Mouse (Mus musculus) layer of hippocampus, adult 9-11 months (tissue): Measurements from ENCODE around the gene Iba57.
"Not testable (repeated sequence)": the region's sequence is repeated elsewhere in the genome, so short reads cannot be mapped to it uniquely, and the experiment has no call there.

Experiments used
- DNase-seq: peaks from one replicate; pipeline ENCODE4 v3.0.0; 2022

Gene Iba57

DNA sequence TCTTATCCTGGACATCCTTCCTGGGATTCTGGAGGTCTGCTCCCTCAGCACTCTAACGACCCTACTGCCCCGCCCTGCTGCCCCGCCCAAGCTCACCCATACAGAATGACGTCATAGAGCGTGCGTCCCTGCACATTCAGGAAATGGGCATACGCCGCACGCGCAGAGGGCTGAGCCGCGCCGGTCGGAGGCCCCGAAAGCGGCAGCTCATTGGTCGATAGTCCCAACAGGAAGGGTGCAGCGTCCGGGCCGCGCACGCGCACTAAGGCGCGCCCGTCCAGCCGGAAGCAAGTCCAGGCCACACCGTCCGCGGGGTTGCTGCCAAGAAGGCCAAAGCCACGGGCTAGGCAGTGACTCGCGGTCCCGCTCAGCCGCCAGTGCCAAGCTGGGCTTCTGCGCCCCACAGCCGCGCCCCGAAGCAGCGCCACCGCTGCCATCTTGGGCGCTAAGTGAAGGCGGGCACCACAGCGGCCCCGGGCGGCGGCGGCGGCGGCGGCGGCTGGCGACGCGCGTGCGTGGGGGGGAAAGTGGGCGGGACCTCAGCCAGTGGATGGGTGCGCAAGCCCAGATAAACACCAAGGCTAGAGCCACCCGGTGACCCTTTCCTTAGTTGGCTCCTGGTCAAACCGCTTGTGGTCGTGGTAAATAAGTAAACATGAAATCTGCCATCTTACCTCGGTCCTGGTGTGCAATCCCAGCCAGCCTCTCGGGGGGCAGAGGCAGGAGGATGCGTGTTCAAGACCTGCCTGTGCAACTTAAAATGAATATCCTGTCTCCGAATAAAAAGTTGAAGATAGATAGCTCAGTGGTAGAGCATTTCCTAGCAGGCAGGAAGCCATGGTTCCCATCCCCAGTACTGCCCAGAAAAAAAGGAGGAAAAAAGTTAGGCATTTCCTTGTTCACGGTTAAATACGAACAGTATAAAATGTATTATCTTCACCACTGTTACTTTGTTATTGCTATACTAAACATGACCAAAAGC lies at the start of gene Iba57:
Gene Iba57 (minus strand): TSS at position 485 of the 982 bp plus-strand sequence.
- peak; percentile 100 for DNase-seq

GRCm38 (mm10) chr11:59212892-59213494 lies 49.5 kb upstream of the Iba57 start:
- DNase-seq: no peak

DNA sequence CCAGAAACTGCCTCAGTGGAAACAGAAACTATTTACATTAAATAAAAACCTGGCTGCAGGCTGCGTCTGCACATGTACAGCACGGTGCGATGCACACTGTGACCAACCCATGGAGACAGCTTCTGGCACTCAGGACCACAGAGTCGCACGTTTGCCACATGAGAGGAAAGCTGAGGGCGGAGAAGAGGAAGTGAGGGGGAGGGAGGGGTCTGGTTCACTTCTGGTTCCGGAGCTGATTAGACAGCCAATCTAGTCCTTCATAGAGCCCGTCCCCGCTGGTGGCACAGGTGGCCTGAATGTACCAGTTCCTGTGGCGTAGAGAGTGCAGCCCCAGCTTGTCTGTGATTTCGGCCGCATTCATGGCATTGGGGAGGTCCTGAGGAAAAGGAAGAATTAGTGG lies 48.8 kb upstream of the Iba57 start:
- not testable (repeated sequence) for DNase-seq

DNA sequence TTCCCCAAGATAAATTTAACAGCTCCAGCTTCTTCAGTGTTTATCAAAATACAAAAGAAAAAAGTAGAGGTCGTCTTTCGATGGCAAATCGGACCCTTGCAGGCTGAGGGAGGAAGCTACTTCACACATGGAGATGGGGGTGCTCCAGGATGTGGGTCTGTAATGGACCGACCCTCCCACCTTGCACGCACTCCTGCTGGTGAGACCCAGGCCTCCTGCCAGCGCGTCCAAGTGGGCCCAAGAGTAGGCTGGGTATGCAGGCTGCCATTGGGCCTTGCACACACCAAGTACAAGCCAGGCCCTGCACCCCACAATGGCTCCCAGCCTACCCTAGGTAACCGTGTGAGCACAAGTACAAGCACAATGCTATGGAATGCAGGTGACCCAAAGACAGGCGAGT lies 48.0 kb upstream of the Iba57 start:
- not testable (repeated sequence) for DNase-seq

DNA sequence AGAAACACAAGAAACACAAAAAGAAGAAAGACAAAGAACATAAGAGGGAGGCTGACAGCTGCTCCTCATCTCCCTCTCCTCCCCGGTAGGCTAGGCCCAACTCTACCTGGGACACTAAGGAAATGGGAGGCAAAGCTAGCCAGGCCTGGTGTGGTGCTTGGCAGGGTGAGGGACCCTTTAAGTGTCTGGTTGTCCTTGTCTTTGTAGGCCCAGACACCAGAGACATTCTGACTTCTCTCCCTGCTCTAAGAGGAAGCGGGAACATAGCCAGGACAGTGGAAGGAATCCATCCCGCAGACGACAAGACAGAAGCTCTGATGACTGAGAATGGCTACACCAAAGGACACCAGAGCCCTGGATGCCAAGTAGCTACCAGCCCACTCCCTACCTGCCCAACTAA lies 46.5 kb upstream of the Iba57 start:
- DNase-seq: no peak

DNA sequence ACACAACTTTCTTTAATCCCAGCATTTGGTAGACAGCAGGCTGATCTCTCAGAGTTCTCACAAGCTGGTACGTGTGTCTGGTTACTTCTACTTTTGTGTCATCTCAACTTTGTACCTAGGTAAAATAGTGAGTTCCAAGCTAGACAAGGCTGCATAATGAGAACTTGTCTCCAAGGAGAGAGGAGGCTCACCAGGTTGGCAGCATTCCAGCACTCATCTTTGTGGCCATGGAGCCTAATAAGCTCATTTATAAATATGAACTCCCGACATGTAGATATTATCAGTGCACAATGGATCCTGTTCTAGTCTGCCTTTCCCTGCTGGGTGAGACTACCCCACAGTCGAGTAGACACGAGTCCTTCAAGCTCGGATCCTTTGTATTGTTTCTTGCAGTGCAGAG lies 46.0 kb upstream of the Iba57 start:
- no peak for DNase-seq

GRCm38 (mm10) chr11:59209003-59209441 lies 45.5 kb upstream of the Iba57 start:
- DNase-seq: peak; percentile 71

DNA sequence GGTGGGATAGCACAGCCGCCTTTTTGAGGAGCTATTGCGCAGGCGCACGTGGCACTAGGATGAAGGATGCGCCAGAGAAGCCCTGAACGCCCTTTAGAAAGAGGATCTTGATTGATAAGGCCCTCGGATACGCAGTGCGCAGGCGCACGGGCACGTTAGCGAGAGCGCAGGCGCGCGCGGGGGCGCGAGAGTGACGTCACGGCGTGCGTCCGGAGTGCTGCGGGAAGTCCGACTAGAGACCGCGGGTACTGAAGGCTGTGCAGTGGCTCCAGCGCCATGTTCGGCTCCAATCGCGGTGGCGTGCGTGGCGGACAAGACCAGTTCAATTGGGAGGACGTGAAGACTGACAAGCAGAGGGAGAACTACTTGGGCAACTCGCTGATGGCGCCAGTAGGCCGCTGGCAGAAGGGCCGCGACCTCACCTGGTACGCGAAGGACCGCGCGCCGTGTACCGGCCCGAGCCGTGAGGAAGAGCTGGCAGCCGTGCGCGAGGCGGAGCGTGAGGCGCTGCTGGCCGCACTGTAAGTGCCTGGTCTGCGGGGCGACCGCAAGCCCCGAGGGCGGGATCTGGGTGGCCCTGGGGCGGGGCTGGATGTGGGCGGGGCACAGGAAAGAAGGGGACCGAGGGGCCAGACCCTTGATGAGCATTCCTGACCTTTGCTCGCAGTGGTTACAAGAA lies 44.8 kb upstream of the Iba57 start, which contains the start of gene 2310033P09Rik:
Gene 2310033P09Rik (plus strand): TSS at position 169 of the 679 bp plus-strand sequence.
- DNase-seq: peak; percentile 96

DNA sequence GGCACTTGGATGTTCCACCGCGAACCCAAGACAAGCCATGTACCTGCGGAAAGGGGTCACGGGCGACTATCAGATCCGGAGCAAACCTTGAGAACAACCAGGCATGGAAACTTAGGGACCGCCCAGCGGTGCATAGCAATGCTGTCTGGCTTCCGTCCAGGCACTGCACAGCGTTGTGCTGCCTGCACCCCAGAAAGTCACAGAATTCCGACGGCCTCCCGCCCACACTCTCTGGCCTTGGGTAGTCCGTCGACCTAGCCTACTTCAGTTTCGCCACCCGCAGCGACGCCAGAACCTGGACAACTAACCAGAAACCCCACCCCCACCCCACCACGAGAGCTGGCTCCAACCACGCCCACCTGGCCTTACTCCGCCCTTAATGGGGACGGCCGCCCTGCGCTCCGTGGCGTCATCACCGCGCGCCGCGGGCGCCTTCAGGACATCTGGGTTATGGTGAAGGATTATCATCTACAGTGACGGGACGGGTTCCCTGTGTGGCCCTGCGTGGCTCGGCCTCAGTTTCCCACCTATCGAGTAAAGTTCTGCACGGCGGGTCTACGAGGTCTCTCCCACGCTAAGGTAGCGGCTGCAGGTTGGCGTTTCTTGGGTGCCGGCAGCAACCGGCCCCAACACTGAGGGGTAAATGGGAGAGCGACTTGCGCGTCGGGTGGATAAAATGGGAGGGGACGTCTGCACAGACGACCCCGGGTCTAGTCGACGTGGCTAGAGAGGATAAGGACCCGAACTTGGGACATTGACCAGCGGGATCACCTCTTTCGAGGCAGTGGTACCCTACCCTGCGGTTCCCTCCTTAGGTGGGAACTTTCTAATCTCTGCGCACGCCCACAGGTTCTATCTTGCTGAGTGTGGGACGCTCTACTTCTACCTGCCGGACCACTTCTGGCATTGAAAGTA lies 38.8 kb upstream of the Iba57 start, which contains the start of gene Mrpl55:
Gene Mrpl55 (plus strand): TSS at position 406 of the 915 bp plus-strand sequence.
- DNase-seq: peak; percentile 94

- no peak for DNase-seq
Measured at GRCm38 (mm10) chr11:59201216-59202002, 37.9 kb upstream of the Iba57 start.

- no peak for DNase-seq
Measured at GRCm38 (mm10) chr11:59196230-59196629, 32.7 kb upstream of the Iba57 start.

DNA sequence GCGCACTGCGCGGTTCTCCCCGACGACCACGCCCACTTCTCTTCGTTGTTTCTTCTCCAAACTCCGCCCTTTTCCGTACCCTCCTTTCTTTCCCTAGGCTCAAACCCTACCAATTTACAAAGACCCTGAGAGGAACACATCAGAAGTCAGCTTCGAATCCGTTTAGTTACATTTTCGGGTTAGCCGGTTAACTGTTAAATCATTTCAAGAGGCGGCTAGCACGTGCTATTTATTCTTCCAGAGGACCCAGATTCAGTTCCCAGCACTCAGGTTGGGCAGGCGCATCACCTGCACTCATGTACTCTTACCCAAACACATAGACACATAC lies 28.5 kb upstream of the Iba57 start, which contains the start of gene Guk1:
Gene Guk1 (minus strand): TSS at position 154 of the 328 bp plus-strand sequence.
- DNase-seq: no peak

- peak; percentile 95 for DNase-seq
Measured at GRCm38 (mm10) chr11:59191231-59192058, 27.9 kb upstream of the Iba57 start.

DNA sequence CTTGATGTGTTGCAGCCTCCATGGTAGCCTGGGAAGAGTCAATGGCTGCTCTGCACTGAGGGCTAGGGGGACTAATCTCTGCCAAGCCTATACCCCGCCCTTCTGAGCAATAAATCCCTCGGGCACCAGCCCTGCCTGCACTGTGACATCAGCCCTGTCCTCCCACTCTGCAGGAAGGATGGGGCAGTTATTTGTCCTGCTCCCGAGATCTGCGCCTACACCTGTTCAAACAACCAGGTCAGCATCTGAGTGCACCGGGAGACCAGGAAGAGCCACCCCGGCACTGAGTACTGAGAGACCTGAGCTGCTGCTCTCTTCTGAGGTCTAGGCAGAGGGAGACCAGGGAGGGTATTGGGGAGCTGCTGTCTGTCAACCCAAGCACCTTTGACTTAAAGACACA lies 24.2 kb upstream of the Iba57 start:
- DNase-seq: no peak

DNA sequence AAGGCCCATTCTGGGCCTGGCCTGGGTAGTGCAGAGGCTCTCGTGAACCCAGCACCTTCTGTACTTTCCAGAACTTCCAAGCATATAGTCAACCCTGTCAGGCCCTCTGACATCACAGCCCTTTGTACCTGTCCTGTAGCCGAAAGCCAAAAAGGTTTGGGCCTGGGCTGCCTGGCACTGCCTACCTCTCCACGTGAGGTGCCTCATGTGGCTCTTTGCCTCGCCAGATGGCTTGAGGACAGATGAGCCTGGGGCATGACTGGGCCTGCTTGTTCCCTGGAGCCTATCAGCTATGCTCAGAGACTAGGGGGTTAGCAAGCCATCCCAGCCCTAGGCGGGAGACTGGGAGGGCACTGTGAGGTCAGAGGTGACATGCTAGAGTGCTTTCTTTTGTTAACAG lies 22.0 kb upstream of the Iba57 start:
- no peak for DNase-seq

- peak; percentile 62 for DNase-seq
Measured at GRCm38 (mm10) chr11:59183821-59184220, 20.3 kb upstream of the Iba57 start.

DNA sequence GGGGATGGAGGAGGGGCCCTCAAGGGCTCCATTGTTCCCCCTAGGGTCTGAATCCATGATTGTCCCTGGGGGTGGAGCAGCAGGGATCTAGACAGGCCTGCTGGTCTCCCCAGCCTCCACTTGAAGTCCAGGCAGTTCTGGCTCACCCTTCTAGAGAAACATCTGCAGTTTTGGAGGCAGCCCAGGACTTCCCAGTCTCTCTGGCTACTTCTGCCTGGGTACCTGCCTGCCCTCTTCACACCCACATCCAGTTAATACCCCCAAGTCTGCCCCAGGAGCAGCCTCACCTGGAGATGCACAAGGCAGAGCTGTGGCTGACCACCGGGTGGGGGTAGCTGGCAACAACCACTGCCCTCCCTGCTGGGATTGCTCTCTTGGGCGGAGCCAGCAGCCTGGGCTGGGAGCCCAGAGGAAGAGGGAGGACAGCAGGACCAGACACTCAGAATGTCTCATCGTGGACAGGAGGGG lies 19.4 kb upstream of the Iba57 start, which contains the start of gene Gjc2:
Gene Gjc2 (minus strand): TSS at position 350 of the 468 bp plus-strand sequence.
- peak; percentile 76 for DNase-seq

- DNase-seq: no peak
Measured at GRCm38 (mm10) chr11:59176921-59177320, 13.4 kb upstream of the Iba57 start.

- no peak for DNase-seq
Measured at GRCm38 (mm10) chr11:59176475-59176874, 12.9 kb upstream of the Iba57 start.
